Mouse (Mus musculus): ENCODE data around the gene Elovl3.
"Not testable (repeated sequence)": the region's sequence is repeated elsewhere in the genome, so short reads cannot be mapped to it uniquely, and the experiment has no call there.

The Elovl3 gene

DNA sequence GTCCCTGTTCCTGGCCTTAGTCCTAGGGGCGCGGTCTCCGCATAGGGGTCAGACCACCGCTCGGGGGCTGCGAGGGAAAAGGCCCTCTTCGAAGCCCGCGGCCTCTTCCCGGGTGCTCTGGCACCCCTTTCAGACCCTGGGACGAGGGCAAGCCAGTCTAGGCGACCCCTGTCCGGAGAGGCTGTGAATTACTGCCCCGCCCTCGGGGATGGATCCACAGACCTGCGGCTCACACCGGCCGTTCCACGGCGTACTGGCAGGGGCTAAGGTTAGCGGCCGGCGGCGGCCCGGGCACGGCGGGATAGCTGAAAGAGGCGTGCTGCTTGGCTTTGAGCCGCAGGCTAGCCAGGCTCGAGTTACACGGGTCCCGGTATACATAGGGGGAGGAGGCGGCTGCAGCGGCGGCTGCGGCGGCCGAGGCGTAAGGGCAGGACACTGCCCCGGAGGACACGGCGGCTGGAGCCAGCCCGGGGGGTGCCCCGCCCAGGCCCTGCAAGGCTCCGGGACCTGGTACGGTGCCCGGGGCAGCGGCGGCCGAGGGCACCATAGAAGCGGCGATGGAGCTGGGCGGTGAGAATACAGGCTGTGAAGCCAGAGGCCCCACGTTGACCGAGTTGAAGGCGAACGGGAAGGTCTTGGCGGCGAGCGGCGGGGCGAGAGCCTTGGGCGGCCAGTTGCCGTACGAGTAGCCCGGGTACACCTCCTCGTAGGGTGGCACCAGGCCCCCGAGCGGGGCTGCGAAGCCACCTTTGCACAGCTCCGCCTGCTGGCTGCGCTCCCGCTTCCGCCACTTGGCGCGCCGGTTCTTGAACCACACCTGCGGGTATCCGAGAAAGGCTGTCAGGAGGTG, 4.3 kb downstream of the Elovl3 start:
- peak; percentile 58 for DNase-seq (ENCODE audit: low spot score)

DNA sequence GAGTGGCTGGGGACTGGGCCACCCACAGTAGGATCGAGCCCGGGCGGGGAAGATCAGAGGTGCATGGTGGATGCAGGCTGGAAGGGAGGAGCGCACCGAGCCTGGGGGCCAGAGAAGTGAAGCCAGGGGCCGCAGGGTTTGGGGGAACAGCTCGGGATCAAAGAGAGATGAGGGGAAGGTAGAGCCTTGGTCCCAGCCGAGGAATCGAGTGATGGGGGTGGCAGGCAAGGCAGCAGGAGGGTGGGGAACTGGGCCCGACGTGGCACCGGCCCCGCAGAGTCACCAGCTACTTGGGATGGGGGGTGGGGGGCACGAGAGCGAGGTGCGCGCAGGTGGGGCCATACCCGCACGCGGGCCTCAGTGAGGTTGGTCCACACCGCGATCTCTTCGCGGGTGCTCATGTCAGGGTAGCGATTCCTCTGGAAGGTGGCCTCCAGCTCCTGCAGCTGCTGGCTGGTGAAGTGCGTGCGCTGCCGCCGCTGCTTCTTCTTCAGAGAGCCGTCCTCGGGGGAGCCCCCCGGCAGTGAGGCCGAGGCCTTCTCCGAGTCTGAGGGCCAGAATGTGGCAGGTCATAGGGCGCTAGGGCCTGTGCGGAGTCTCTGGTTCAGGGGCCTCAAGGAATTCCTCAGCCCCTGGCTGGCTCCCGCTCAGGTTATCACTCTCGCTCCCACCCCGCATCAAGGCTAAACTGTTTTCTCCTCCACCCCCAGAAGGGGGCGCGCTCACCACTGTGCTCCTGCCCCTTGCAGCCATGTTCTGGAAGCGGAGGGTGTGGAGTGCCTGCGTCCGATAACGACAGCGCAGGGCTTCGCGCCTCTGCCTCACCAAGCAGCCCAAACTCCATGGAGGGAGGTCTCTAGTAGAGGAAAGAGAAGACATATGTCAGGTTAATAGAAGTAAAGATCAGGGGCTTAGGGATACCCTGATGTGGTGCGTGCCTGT, 5.2 kb downstream of the Elovl3 start:
- DNase-seq (ENCODE audit: low spot score): peak; percentile 73

DNA sequence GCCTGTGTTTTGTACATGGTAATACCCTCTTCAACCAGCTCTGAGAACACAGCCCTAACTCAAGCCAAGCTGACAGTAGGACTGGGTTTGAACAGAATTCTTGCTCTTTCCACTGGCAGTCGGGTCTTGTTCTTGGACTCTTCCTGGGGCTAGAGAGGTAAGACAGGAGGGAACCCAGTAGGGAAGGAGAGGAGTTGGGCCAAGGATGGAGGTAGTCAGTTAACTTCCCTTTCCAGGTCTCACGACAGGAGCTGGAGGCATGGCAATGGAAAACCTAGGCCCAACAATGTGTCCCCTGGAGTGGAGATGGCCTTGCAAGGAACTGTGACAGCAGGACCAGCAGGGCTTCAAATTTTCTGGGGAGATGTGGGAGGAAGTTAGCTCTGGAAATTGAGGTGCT, 8.6 kb downstream of the Elovl3 start:
- DNase-seq (ENCODE audit: low spot score): no peak

DNA sequence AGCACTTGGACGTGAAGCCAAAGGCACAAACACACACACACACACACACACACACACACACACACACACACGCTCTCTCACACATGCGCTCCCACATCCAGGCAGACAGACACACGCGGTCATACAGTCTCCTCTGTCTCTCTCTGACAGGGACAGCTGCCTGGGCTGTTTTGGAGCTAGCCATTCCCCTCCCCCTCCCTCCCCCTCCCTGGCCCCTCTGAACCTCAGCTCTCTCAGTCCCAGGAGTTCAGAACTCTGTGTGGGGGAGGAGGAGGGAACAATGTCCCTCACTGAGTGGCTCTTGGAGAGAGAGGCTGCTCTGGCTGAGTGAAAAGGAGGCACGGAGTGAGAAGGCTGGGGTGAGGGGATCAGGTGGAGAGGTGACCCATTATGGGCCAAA, 9.4 kb downstream of the Elovl3 start:
- DNase-seq (ENCODE audit: low spot score): no peak

DNA sequence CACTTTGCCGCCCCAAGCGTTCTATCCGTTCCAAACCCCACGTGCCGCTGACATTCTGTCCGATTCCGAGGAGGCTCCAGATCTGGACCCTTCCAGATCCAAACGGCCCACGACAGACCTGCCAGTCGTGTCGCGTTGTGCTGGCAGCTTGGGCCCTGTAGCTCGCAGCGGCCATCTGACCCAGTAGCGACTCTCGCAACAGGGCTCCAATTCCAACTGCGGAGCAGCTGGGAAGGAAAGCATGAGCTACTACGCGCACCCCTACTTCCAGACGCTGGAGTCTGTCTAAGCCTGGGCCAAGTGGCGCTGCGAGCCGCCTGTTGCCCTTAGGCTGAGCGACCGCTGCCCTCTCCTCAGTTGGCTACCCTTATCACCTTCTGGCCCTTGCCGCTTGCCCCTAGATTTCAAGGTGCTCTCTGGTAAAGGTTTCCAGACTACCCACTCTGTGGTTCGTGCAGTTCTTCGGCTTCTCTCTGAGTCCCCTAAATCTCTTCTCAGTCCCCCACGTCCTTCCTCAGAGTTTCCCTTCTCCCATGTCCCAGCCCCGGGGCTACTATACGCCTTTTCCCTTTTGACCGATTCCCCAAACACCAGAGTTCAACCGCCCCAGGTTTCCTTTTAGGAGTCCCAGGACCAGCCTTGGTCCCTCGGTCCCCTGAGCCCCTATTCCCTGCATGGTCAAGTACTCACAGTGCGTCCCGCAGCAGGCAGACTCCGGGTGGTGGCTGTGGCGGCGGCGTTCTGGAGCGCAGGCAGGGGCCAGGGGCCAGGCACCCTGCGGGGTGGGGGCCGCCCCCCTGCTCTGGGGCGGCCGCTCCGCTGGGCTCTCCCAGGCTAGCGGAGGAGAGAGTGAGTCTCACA, 16.0 kb downstream of the Elovl3 start, which contains the start of gene Pitx3:
Gene Pitx3, minus strand, starts transcription at position 816 of the 861 bp plus-strand sequence.
- DNase-seq (ENCODE audit: low spot score): no peak

DNA sequence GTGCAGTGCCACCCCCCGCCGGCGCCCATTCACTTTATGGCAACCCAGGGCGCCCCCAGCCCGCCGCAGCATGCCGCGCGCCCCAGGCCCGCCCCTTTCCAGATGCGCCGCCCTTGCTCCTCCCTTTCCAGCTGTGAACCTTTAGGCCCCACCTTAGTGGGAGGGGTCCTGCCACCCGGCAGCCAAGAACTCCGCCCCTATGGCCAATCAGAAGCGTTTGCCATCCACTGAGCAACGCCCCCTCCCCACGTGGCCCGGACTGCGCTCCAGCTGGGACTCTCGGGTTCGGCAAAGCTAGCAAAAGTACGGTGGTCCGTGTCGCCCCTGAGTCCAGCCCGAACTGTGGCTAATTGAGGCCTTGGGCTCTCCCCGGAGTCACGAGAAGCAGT, 16.7 kb downstream of the Elovl3 start:
- peak; percentile 86 for DNase-seq (ENCODE audit: low spot score)

DNA sequence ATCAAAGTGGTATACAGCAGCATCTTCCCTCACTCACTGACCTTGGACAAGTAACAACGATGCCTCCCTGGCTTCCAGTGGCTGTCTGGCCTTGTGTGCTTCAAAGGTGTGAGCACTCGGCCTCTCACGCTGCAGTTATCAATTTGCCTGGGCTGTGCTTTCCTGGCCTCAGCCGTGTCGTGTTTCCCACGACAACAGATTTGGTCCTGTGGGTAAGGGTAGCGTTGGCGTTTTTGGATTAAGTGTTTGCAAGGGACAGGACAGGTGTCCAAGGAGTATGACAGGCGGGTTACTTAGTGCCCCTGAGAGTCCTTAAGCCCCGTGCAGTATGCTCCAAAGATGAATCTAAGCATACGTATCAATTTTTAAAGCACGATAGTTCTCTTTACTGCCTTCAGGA, 17.4 kb downstream of the Elovl3 start:
- no peak for DNase-seq (ENCODE audit: low spot score)

DNA sequence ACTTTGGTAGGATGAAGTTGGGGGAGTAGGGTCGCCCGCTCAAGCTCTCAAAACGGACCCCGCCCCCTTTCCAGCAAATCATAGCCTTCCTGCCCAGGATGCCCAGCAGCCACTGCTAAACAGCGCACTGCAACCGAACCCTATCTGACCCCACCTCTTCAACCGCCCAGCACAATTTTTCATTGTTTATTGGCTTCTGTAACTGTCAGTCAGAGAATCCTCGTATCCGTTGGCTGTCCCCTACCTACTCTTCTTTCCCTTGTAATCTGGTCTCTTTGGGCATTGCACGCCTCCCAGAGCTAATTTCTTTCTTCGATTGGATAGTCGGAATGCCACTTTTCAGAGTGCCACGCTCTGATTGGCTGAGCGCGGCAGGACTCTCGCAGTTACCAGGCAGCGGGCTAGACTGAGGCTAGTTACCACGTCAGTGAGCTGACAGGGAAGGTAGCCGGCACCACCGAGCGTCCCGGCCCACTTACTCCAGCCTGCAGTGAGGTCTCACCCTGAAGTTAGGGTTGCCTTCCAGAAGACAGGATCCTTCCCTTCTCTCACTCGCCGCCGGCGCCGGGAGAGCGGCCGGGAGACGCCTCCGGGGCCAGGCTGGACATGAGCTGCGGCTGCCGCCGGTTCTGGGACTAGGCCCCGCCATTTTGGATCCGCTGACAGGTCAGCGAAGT, 20.6 kb downstream of the Elovl3 start, which contains the start of gene Gbf1:
Gene Gbf1, plus strand, starts transcription at position 383 of the 677 bp plus-strand sequence.
- peak; percentile 99 for DNase-seq (ENCODE audit: low spot score)

DNA sequence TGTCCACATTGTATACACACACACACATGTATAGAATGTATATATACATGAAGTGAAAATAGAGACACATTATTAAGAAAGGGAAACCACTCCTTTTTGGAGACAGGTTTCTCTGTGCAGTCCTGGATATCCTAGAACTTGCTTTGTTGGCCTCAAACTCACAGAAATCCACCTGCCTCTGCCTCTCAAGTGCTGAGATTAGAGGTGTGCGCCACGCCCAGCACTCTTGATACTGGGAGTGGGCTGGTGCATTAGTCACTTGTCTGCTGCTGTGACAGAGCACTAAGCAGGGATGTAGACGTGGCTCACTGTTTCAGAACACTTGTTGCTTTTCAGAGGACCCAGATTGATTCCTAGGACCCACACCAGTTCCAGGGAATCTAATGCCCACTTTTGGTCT, 34.3 kb downstream of the Elovl3 start:
- no peak for DNase-seq (ENCODE audit: low spot score)

DNA sequence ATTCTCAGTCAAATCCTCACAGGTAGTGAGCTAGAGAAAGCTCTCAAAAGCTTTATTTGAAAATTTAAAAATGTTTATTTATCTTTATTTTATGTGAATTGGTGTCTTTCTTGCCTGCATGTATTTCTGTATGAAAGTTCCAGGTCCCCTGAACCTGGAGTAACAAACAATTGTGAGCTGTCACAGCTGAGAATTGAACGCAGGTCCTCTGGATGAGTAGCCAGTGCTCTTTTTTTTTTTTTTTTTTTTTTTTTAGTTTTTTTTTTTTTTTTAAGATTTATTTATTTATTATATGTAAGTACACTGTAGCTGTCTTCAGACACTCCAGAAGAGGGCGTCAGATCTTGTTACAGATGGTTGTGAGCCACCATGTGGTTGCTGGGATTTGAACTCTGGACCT, 35.5 kb downstream of the Elovl3 start:
- DNase-seq (ENCODE audit: low spot score): not testable (repeated sequence)

DNA sequence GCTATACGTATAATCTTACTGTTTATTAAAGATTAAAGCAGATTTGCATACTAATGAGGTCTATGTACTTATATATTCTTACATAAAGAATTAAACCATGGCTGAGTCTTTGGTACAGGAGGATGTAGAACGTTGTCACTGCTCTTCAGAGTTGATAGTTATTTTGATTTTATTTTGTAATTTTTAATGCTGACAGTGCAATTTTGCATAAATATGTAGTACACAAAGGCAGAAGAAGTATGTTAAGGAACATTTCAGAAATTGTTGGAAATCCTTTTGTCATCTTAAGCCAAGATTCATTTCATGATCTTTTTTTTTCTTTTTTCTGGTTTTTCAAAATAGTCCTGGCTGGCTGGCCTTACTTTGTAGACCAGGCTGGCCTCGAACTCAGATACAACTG, 37.7 kb downstream of the Elovl3 start:
- no peak for DNase-seq (ENCODE audit: low spot score)

DNA sequence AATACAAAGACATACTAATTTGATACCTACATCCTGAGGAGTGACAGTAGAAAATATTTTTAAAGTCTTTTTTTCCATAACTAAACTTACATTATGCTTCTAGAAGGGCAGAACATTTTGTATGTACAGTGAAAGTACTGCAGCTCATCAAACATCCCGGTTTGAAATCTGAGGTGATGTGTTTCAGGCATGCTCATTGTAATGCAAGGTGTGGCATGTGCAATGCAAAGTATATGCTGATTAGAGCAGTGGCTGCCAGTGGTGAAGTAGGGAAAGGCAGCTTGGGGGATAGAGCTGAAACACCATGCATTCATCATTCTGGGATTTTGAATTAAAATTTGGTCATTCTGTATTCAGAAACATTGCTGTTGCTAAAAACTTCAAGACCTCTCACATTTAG, 38.2 kb downstream of the Elovl3 start:
- no peak for DNase-seq (ENCODE audit: low spot score)

DNA sequence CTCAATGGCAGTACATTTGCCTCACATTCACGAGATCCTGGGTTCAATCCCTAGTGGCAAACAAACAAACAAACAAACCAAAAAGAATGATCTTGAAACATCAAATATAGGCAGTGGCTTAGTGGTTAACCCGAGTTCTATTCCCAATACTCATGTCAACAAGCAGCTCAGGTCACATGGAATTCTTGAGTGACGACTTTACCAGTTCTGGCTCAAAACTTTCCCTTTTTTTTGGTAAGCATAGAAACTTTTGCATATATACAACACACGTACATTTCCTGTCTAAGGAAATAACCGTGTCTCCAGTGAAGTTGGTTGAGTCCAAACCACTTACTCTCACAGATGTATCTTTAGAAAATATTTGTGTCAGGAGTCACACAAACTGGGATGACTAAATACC, 40.8 kb downstream of the Elovl3 start:
- no peak for DNase-seq (ENCODE audit: low spot score)

DNA sequence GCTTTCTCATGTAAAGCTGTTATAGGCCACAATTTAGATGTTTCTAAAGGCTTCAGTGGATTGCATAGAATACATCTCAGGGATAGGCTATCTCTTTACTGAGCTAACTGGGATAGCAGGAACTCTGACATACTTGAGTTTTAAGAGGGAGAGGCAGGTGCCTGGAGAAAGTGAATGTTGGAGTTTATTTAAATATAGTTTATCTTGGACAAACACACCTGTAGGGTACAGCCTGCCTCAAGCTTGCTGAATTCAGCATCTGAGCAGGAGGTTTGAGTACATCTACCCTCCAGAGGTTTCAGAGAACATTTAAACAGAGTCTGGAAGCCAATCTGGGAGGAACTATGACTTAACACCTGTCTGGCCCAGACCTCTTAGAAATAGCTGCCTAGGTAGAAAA, 43.5 kb downstream of the Elovl3 start:
- peak; percentile 3 for DNase-seq (ENCODE audit: low spot score)

DNA sequence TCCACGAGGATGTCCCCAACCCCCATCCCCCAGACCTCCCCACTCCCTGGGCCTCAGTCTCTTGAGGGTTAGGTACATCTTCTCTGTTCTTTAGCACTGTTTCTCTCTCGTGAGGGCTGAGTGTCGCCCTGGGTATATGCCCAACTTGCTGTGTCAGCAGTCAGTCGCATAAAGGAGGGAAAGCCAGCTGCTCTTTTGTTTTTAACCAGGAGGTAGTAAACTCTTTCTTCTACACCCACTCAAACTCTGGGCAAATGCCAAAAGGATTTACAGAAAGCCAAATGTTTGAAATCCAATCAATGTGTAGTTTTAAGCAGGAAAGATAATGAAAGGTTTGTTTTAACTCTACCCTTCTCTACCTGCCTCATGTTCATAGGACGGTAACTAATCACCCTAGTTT, 45.3 kb downstream of the Elovl3 start:
- no peak for DNase-seq (ENCODE audit: low spot score)

DNA sequence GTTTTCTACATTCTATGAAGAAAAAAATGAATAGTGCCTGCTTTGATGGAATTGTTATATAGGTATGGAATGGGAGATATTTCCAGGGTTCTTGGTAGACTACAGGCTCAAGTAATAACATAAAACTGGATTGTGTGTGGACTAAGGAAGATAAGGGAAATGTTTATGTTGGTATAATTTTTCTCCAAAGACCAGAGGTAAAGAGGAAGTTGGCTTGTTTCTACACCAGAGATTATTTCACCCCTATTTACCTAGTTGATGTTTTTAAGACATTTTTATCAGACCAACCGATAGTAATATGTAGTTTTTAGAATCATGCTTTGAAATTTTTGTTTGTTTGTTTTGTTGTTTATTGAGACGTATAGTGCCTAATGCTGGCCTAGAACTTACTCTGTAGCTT, 48.6 kb downstream of the Elovl3 start:
- no peak for DNase-seq (ENCODE audit: low spot score)

DNA sequence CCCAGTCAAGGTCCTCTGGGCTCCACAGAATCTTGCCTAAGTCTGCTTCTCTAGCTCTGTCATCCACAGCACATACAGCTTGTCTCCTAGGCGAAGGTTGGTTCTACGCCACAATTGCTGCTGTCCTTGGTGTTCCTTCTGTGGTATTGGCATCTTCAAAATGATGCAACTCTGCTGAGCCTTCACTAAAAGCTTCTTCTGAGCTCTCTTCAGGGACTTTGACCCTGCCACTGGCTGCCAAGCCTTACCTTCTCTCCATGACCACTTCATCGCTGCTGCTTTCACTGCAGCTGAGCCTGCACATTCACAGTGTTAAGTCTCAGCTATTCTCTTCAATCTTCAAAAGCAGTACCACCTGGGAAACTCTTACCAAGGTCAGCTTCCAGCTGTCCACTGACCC, 50.5 kb downstream of the Elovl3 start:
- no peak for DNase-seq (ENCODE audit: low spot score)
